Mouse (Mus musculus): ENCODE measurements around the gene Hist1h4b. TPM values are rescaled to one million over a fixed set of nuclear protein-coding genes. Genes with fewer than 3 reads are reported as not detected.

Hist1h4b gene
- total RNA-seq, 1 experiment from 2014 or later: 36.7 TPM

GRCm38 (mm10) chr13:23752067-23752741, 4.6 kb upstream of the Hist1h4b start, which contains the start of gene Hist1h3b:
Gene Hist1h3b (plus strand): TSS chr13:23752267.
- peak; percentile 63 for ATAC-seq (ENCODE audit: extremely low read depth, insufficient number of reproducible peaks, low FRiP score, poor library complexity, severe bottlenecking)

GRCm38 (mm10) chr13:23752742-23753172, 4.1 kb upstream of the Hist1h4b start:
- ATAC-seq (ENCODE audit: extremely low read depth, insufficient number of reproducible peaks, low FRiP score, poor library complexity, severe bottlenecking): no peak

GRCm38 (mm10) chr13:23753314-23754078, 3.3 kb upstream of the Hist1h4b start:
- no peak for ATAC-seq (ENCODE audit: extremely low read depth, insufficient number of reproducible peaks, low FRiP score, poor library complexity, severe bottlenecking)

- no peak for ATAC-seq (ENCODE audit: extremely low read depth, insufficient number of reproducible peaks, low FRiP score, poor library complexity, severe bottlenecking)
Observed at GRCm38 (mm10) chr13:23755000-23755399, 1.8 kb upstream of the Hist1h4b start.

GRCm38 (mm10) chr13:23757211-23757773, 479 bp downstream of the Hist1h4b start:
- no peak for ATAC-seq (ENCODE audit: extremely low read depth, insufficient number of reproducible peaks, low FRiP score, poor library complexity, severe bottlenecking)

GRCm38 (mm10) chr13:23757921-23758320, 1.1 kb downstream of the Hist1h4b start:
- no peak for ATAC-seq (ENCODE audit: extremely low read depth, insufficient number of reproducible peaks, low FRiP score, poor library complexity, severe bottlenecking)

- no peak for ATAC-seq (ENCODE audit: extremely low read depth, insufficient number of reproducible peaks, low FRiP score, poor library complexity, severe bottlenecking)
Observed at GRCm38 (mm10) chr13:23759251-23759771, 2.5 kb downstream of the Hist1h4b start.

GRCm38 (mm10) chr13:23759916-23760239, 3.1 kb downstream of the Hist1h4b start:
- no peak for ATAC-seq (ENCODE audit: extremely low read depth, insufficient number of reproducible peaks, low FRiP score, poor library complexity, severe bottlenecking)

GRCm38 (mm10) chr13:23760240-23760971, 3.6 kb downstream of the Hist1h4b start:
- no peak for ATAC-seq (ENCODE audit: extremely low read depth, insufficient number of reproducible peaks, low FRiP score, poor library complexity, severe bottlenecking)

GRCm38 (mm10) chr13:23760972-23761864, 4.4 kb downstream of the Hist1h4b start, which contains the start of gene Hist1h4a:
Gene Hist1h4a (minus strand): TSS chr13:23761230.
- peak; percentile 40 for ATAC-seq (ENCODE audit: extremely low read depth, insufficient number of reproducible peaks, low FRiP score, poor library complexity, severe bottlenecking)

GRCm38 (mm10) chr13:23761871-23762821, 5.3 kb downstream of the Hist1h4b start, which contains the start of gene Hist1h3a:
Gene Hist1h3a (minus strand): TSS chr13:23762386.
- peak; percentile 68 for ATAC-seq (ENCODE audit: extremely low read depth, insufficient number of reproducible peaks, low FRiP score, poor library complexity, severe bottlenecking)

GRCm38 (mm10) chr13:23763242-23763585, 6.4 kb downstream of the Hist1h4b start:
- ATAC-seq (ENCODE audit: extremely low read depth, insufficient number of reproducible peaks, low FRiP score, poor library complexity, severe bottlenecking): no peak

GRCm38 (mm10) chr13:23763586-23764323, 6.9 kb downstream of the Hist1h4b start, which contains the start of gene Hist1h1a:
Gene Hist1h1a (plus strand): TSS chr13:23763666.
- peak; percentile 69 for ATAC-seq (ENCODE audit: extremely low read depth, insufficient number of reproducible peaks, low FRiP score, poor library complexity, severe bottlenecking)

- no peak for ATAC-seq (ENCODE audit: extremely low read depth, insufficient number of reproducible peaks, low FRiP score, poor library complexity, severe bottlenecking)
Observed at GRCm38 (mm10) chr13:23764324-23765171, 7.7 kb downstream of the Hist1h4b start.

- no peak for ATAC-seq (ENCODE audit: extremely low read depth, insufficient number of reproducible peaks, low FRiP score, poor library complexity, severe bottlenecking)
Observed at GRCm38 (mm10) chr13:23765172-23765513, 8.3 kb downstream of the Hist1h4b start.

GRCm38 (mm10) chr13:23766772-23767171, 10.0 kb downstream of the Hist1h4b start:
- no peak for ATAC-seq (ENCODE audit: extremely low read depth, insufficient number of reproducible peaks, low FRiP score, poor library complexity, severe bottlenecking)

All from neutrophil, adult 5-6 weeks (primary cell).